11 mouse cellular contexts compared by ENCODE assay signal in the genomic region with DNA sequence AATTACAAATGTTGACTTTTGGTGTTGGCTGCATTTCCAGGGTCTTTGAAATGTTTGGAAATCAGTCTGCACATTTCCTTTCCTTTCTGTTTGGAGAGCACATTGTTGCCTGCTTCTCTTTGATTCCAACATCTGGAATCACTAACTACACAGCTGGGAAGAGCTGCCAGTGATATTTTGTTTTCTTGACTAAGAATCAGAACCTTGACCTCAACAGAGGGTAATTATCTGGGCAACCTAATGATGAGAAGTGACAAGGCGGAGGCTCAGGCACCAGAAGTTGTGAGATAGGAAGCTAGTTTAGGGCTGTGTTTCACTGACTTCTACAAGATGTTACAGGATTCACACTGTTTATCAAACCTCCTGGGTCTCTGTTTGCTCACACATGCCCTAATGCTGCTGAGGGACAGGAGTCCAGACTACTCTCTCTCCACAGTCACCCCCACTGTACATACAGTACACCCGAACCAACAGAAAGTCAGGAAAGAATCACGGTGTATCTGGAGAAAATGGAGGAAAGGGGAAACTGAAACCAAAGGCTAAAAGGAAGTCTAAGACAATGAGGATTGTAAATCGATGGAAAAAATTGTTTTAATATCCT.
A peak's percentile ranks its signal among the peaks of the same experiment; 100 is the strongest.
DNase-seq lines count a peak whose midpoint lies in the region; ATAC-seq lines count a peak whose summit lies in the region.
"Had no signal": no experiment of that assay in that cellular context is flagged by ENCODE, and none has a peak within 500 bp of the region (broad histone marks: within the 10 kb centered on the region; RNA-seq: fewer than 3 reads in every experiment).

No protein-coding gene starts in this region.

- H3K4me1 ChIP-seq in embryonic facial prominence, embryonic 12.5 days = peaks cover 6% of the 10 kb centered on the region; the same call in 1 of the 2 replicates
- peaks cover 28% of the 10 kb centered on the region for H3K4me1 ChIP-seq in limb, embryonic 10.5 days
- H3K4me1 ChIP-seq: hindbrain, embryonic 12.5 days had no signal

- H3K36me3 ChIP-seq in embryonic facial prominence, embryonic 12.5 days = no peaks in the 10 kb centered on the region
- 0 out of 2 replicates have a peak, but pooled peaks cover 4% of the 10 kb centered on the region for H3K36me3 ChIP-seq in limb, embryonic 10.5 days
- H3K36me3 ChIP-seq: hindbrain, embryonic 12.5 days; limb, embryonic 12.5 days; neural tube, embryonic 13.5 days had no signal

- H3K9me3 ChIP-seq in embryonic facial prominence, embryonic 12.5 days = no peaks in the 10 kb centered on the region
- no peaks in the 10 kb centered on the region; the same call in 1 of the 2 replicates for H3K9me3 ChIP-seq in limb, embryonic 10.5 days (replicated peaks)

- H3K27ac ChIP-seq in embryonic facial prominence, embryonic 12.5 days = no peak overlapping the region
- H3K27ac ChIP-seq in limb, embryonic 10.5 days = peak overlapping the region; percentile 72
- H3K27ac ChIP-seq: hindbrain, embryonic 12.5 days; limb, embryonic 12.5 days; neural tube, embryonic 13.5 days had no signal

- no peak overlapping the region for H3K4me3 ChIP-seq in embryonic facial prominence, embryonic 12.5 days
- no peak overlapping the region for H3K4me3 ChIP-seq in limb, embryonic 10.5 days
- H3K4me3 ChIP-seq: hindbrain, embryonic 12.5 days; limb, embryonic 12.5 days; neural tube, embryonic 13.5 days had no signal

- peak; percentile 21 for DNase-seq in kidney, postnatal 10 days
- no peak for DNase-seq in kidney, adult 11 months
- peak; percentile 49 for DNase-seq in limb, embryonic 10.5 days (ENCODE audit: low spot score)
- no peak for DNase-seq in layer of hippocampus, postnatal 14 days (ENCODE audit: low spot score in 2 of 2)
- no peak for DNase-seq in layer of hippocampus, adult 11-12 months (ENCODE audit: low spot score)

- no peak for ATAC-seq in embryonic facial prominence, embryonic 12.5 days (ENCODE audit: insufficient number of reproducible peaks, insufficient read depth, low FRiP score, low TSS enrichment)
- ATAC-seq in monocyte, adult 5-6 weeks (replicated peaks; ENCODE audit: insufficient number of reproducible peaks, low FRiP score, low TSS enrichment, poor library complexity, severe bottlenecking) = 0 out of 2 replicates have a peak, but pooled peaks have one; percentile 5
- ATAC-seq: forebrain, embryonic 14.5 days had no signal

- no peaks in the 10 kb centered on the region for H3K27me3 ChIP-seq in embryonic facial prominence, embryonic 12.5 days
- H3K27me3 ChIP-seq in limb, embryonic 10.5 days (ENCODE audit: low read depth, poor library complexity, severe bottlenecking) = no peaks in the 10 kb centered on the region
- H3K27me3 ChIP-seq: hindbrain, embryonic 12.5 days; limb, embryonic 12.5 days; neural tube, embryonic 13.5 days had no signal

- H3K4me2 ChIP-seq in embryonic facial prominence, embryonic 12.5 days (replicated peaks) = 0 out of 2 replicates have a peak overlapping the region, but pooled peaks have one; percentile 17
- H3K4me2 ChIP-seq: hindbrain, embryonic 12.5 days; limb, embryonic 12.5 days; neural tube, embryonic 13.5 days had no signal

- H3K9ac ChIP-seq in embryonic facial prominence, embryonic 12.5 days = no peak overlapping the region
- H3K9ac ChIP-seq: hindbrain, embryonic 12.5 days; limb, embryonic 12.5 days; neural tube, embryonic 13.5 days had no signal

- 31% methylated on average over 4 of the region's 4 CpGs for WGBS in embryonic facial prominence, embryonic 12.5 days
- 45% methylated on average over 4 of the region's 4 CpGs for WGBS in limb, embryonic 10.5 days

Comparison
In these comparisons a context has a peak if more than half of its experiments do, and no peak if none do; other contexts are left out.
1. DNase-seq: peak in kidney, postnatal 10 days (single experiment) and limb, embryonic 10.5 days (single experiment); none in kidney, adult 11 months (single experiment), layer of hippocampus, postnatal 14 days (0 of 2) and layer of hippocampus, adult 11-12 months (single experiment).